Mouse (Mus musculus) Patski (cell line): ENCODE results near the gene Gm20817. TPM values are rescaled to one million over a fixed set of nuclear protein-coding genes. Genes with fewer than 3 reads are reported as not detected.
"Not testable (repeated sequence)": the region's sequence is repeated elsewhere in the genome, so short reads cannot be mapped to it uniquely, and the experiment has no call there.

ENCODE experiments used
- ATAC-seq: fragments of 100-300 bp; one replicate; pipeline ENCODE4 v1.8.0; 2021
- CTCF ChIA-PET: fragments of 350-600 bp; sonication (Branson Sonifier 250); formaldehyde crosslinking; loops from one replicate; lab custom pipeline; 2022; ENCODE audit warnings: inconsistent platforms; lab: Charles Lee
- POLR2A ChIA-PET: fragments of 350-600 bp; sonication (Branson Sonifier 250); formaldehyde crosslinking; loops from one replicate; lab custom pipeline; 2022; ENCODE audit warnings: antibody characterized with exemption, inconsistent platforms; lab: Charles Lee
- DNase-seq: peaks from one replicate; pipeline ENCODE4 v3.0.0-alpha.2; 2011; ENCODE audit warnings: low read depth, low spot score
- H3K27me3 ChIP-seq: fragments of 371-371 bp; one replicate; pipeline ENCODE4 v1.5.1; 2021
- in situ Hi-C: fragments of 300-500 bp; cut with MboI; formaldehyde crosslinking; loops from 3 replicates; pipeline ENCODE4 v1.11.1; 2018; ENCODE audit warnings: low pct_unique_long_range_greater_than_20kb, mixed read lengths
- polyA plus RNA-seq: library from polyadenylated mRNA; unstranded; gene quantifications from one replicate; pipeline ENCODE4 v1.2.3, GENCODE M21; 2021

The Gm20817 gene
- polyA plus RNA-seq = not detected

GRCm38 (mm10) chrY:68832628-68833027, at the start of gene Gm20817:
TSS of gene Gm20817 (minus strand) at chrY:68832728.
- CTCF ChIA-PET, DNase-seq, H3K27me3 ChIP-seq, in situ Hi-C loops, ATAC-seq, POLR2A ChIA-PET: not testable (repeated sequence)
